Mouse (Mus musculus) midbrain, embryonic 13.5 days (tissue): ENCODE results near the gene Gpr35. TPM values are rescaled to one million over a fixed set of nuclear protein-coding genes. Genes with fewer than 3 reads are reported as not detected.

Source experiments
- ATAC-seq: fragments of 200-750 bp; cut with Nextera tagmentation; 2 replicates; pipeline ENCODE4 v1.8.0; 2017; ENCODE audit warnings: mild to moderate bottlenecking, moderate TSS enrichment, moderate library complexity
- H3K27ac ChIP-seq: fragments of 300-500 bp; sonication (generic); 2 replicates; pipeline ENCODE4 v1.5.1; 2015; ENCODE audit warnings: inconsistent platforms, mild to moderate bottlenecking, moderate library complexity
- H3K27me3 ChIP-seq: fragments of 300-500 bp; sonication (generic); 2 replicates; pipeline ENCODE4 v1.6.1; 2015; ENCODE audit warnings: mild to moderate bottlenecking, inconsistent platforms
- H3K36me3 ChIP-seq: fragments of 300-500 bp; sonication (generic); 2 replicates; pipeline ENCODE4 v1.6.1; 2015; ENCODE audit warnings: mild to moderate bottlenecking, inconsistent platforms
- H3K4me1 ChIP-seq: fragments of 300-500 bp; sonication (generic); replicated peaks from 2 replicates; pipeline ENCODE4 v1.6.1; 2015; ENCODE audit warnings: inconsistent platforms
- H3K4me2 ChIP-seq: fragments of 300-500 bp; sonication (generic); replicated peaks from 2 replicates; pipeline ENCODE4 v1.6.1; 2015; ENCODE audit warnings: moderate library complexity, mild to moderate bottlenecking, inconsistent platforms
- H3K4me3 ChIP-seq: fragments of 300-500 bp; sonication (generic); replicated peaks from 2 replicates; pipeline ENCODE4 v1.5.1; 2015; ENCODE audit warnings: mild to moderate bottlenecking, inconsistent platforms
- H3K9ac ChIP-seq: fragments of 300-500 bp; sonication (generic); replicated peaks from 2 replicates; pipeline ENCODE4 v1.6.1; 2015; ENCODE audit warnings: mild to moderate bottlenecking, inconsistent platforms
- H3K9me3 ChIP-seq: fragments of 300-500 bp; sonication (generic); 2 replicates; pipeline ENCODE4 v1.6.1; 2016; ENCODE audit warnings: mild to moderate bottlenecking, inconsistent platforms
- WGBS: fragments of 180-500 bp; shearing (Covaris S2); methylation state at CpG from one replicate; pipeline ENCODE4 v1.1.7; 2015; 5-methylcytosine and 5-hydroxymethylcytosine counted together
- polyA plus RNA-seq: library from polyadenylated mRNA; unstranded; fragments of >200 nt; fragmentation: Nextera tagmentation; extraction: Ambion mirVana; gene quantifications from 2 replicates; pipeline ENCODE4 v1.2.1, GENCODE M21; 2015

Gpr35 gene
- polyA plus RNA-seq, 1 experiment from 2014 or later, result 0.34 TPM

DNA sequence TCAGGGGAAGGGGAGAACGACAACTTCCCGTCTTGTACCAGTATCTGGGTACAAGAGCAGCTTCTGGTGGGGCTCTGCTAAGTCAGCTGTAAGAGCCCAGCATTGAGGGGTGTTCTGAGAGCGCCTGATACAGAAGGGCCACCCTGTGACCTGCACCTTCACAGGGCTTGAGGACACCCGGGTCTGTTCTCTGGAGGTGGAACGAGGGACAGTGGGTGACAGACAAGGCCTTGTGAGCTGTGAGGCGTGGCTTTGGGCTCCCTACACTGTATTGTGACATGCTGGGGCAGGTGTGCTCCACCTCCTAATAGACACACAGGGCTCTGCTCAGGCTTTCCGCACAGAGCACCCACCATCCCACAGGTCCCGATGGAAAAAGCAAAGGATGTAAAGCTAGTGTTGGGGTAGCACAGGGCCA, 38.9 kb upstream of the Gpr35 start:
- H3K9ac ChIP-seq, result peak overlapping the region; percentile 94
- H3K9me3 ChIP-seq, result no peaks in the 10 kb centered on the region
- peak overlapping the region; percentile 96 for H3K27ac ChIP-seq
- no peak for ATAC-seq
- H3K4me2 ChIP-seq, result peak overlapping the region; percentile 96
- H3K4me1 ChIP-seq, result peaks cover 45% of the 10 kb centered on the region
- H3K4me3 ChIP-seq, result peak overlapping the region; percentile 86
- 38% methylated on average over 8 of the region's 8 CpGs for WGBS
- H3K36me3 ChIP-seq, result peaks cover 30% of the 10 kb centered on the region
- peaks cover 15% of the 10 kb centered on the region; the same call in 1 of the 2 replicates for H3K27me3 ChIP-seq

DNA sequence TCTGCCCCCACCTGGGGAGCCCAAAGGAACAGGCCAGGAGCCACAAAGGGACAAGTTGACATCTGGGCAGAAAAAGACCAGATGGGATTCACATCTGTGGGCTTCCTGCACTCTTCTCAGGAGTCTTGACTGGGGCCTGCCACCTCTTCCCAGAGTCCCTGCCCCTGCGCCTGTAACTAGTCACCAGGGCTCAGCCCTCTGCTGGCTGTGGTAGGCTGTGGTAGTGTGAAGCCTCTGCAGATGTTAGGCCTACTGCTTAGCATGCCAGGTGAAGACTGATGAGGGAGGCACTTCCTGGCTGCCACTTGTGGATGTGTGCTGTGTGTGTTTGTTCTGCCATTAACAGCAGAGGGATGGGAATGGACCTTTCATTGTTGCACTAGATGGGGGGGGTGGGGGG, 38.4 kb upstream of the Gpr35 start:
- ATAC-seq, result no peak
- no peaks in the 10 kb centered on the region for H3K9me3 ChIP-seq
- H3K27ac ChIP-seq, result no peak overlapping the region
- H3K27me3 ChIP-seq, result peaks cover 15% of the 10 kb centered on the region; the same call in 1 of the 2 replicates
- peaks cover 35% of the 10 kb centered on the region for H3K36me3 ChIP-seq
- peak overlapping the region; percentile 96 for H3K4me2 ChIP-seq
- WGBS, result 48% methylated on average over 1 of the region's 1 CpGs
- H3K4me3 ChIP-seq, result peak overlapping the region; percentile 86
- peak overlapping the region; percentile 94 for H3K9ac ChIP-seq
- peaks cover 45% of the 10 kb centered on the region for H3K4me1 ChIP-seq

DNA sequence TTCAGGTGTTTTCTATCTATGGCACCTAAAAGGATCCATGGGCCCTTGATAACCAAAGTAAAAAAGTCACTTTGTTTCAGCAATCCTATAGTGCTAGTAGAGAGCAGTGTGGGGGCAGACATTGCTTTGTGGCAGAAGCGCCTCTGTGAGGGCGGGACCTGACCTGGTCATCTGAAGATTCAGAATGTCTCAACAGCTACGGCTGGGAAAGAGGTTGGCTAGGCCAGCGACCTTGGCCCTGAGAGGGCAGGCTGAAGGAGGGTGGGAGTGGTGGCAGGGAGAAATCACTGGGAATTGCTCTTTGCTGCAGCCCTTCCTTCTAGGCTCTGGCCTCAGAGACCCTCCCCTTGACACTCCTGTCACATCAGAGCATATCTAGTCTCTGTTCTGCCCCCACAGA, 36.4 kb upstream of the Gpr35 start:
- no peaks in the 10 kb centered on the region for H3K9me3 ChIP-seq
- H3K4me2 ChIP-seq, result no peak overlapping the region
- WGBS, result 89% methylated on average over 4 of the region's 4 CpGs
- no peak overlapping the region for H3K4me3 ChIP-seq
- no peak for ATAC-seq
- peaks cover 55% of the 10 kb centered on the region for H3K36me3 ChIP-seq
- no peak overlapping the region for H3K27ac ChIP-seq
- H3K9ac ChIP-seq, result 0 out of 2 replicates have a peak overlapping the region, but pooled peaks have one; percentile 44
- H3K4me1 ChIP-seq, result peaks cover 36% of the 10 kb centered on the region
- H3K27me3 ChIP-seq, result peaks cover under 1% of the 10 kb centered on the region; the same call in 1 of the 2 replicates

DNA sequence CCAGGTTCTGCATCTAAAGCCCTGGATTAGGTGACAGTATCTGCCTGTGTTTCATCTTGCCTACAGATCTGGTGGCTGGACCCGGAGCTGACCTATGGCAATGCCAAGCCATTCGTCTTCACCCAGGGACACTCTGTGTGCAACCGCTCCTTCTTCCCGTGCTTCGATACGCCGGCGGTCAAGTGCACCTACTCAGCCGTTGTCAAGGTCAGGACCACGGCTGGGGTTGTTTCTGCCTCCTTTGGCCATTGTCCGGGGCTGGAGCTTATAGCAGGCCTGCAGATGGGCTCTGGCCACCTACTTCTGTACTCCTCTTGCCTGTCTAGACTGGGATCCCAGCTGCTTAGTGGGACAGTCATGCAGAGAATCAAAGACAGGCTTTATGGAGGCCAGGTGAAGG, 35.7 kb upstream of the Gpr35 start:
- no peak overlapping the region for H3K4me3 ChIP-seq
- peaks cover 28% of the 10 kb centered on the region for H3K4me1 ChIP-seq
- H3K9me3 ChIP-seq, result no peaks in the 10 kb centered on the region
- no peaks in the 10 kb centered on the region for H3K27me3 ChIP-seq
- WGBS, result 95% methylated on average over 11 of the region's 11 CpGs
- no peak for ATAC-seq
- H3K9ac ChIP-seq, result no peak overlapping the region
- H3K4me2 ChIP-seq, result no peak overlapping the region
- H3K36me3 ChIP-seq, result peaks cover 62% of the 10 kb centered on the region
- no peak overlapping the region for H3K27ac ChIP-seq

DNA sequence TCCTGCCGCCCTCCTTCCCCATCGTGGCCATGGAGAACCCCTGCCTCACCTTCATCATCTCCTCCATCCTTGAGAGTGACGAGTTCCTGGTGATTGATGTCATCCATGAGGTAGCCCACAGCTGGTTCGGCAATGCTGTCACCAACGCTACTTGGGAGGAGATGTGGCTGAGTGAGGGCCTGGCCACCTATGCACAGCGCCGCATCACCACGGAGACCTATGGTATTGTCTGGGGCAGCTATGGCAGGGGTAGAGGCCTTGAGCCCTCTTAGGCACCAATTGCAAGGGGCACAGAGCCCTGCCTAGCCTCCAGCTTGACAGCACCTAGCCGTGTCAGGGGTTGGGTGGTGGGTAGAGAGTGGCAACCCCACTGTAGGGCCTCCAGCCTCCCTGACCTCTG, 33.9 kb upstream of the Gpr35 start:
- WGBS, result 95% methylated on average over 9 of the region's 9 CpGs
- Histone ChIP-seq H3K36me3 (peaks cover 79% of the 10 kb centered on the region), H3K4me1 (peaks cover 19% of the 10 kb centered on the region), H3K9ac (no peak overlapping the region), H3K27me3 (no peaks in the 10 kb centered on the region), H3K4me3 (no peak overlapping the region), H3K9me3 (no peaks in the 10 kb centered on the region), H3K4me2 (no peak overlapping the region), H3K27ac (no peak overlapping the region)
- no peak for ATAC-seq

DNA sequence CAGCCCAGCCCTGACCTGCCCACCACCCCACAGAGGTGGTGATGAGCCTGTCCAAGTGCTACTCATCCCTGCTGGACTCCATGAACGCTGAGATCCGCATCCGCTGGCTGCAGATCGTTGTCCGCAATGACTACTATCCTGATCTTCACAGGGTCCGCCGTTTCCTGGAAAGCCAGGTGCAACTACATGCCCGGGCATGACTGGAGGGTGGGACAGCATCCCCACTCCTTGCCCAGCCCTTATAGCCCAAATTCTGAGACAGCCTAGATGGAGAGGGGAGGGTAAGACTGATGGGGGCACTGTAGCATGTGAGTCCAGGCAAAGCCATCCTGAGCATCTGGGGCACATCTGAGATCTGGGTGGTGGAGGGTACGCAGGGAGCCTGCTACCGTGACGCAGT, 31.5 kb upstream of the Gpr35 start:
- no peaks in the 10 kb centered on the region for H3K9me3 ChIP-seq
- H3K4me1 ChIP-seq, result no peaks in the 10 kb centered on the region
- H3K4me3 ChIP-seq, result no peak overlapping the region
- H3K9ac ChIP-seq, result no peak overlapping the region
- H3K27me3 ChIP-seq, result no peaks in the 10 kb centered on the region
- no peak overlapping the region for H3K27ac ChIP-seq
- WGBS, result 95% methylated on average over 11 of the region's 11 CpGs
- H3K4me2 ChIP-seq, result no peak overlapping the region
- peaks cover 75% of the 10 kb centered on the region for H3K36me3 ChIP-seq
- no peak for ATAC-seq

DNA sequence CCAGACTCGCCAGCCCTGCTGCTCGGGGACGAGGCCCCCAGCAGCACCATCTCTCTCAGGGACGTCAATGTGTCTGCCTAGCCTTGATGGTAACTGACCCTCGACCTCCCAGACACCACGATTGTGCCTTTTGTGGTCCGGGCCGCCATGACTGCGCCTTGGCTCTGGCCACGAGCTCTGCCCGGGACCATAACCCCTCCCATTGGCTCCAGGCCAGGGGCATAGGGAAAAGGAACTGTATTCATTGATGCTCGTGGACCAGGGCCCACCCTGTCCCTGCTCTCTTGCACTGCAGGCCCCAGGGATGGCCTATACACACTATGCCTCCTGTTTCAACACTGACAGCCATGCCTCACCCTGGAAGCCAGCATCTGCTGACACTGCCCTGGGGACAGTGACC, 30.9 kb upstream of the Gpr35 start:
- Histone ChIP-seq H3K4me1 (no peaks in the 10 kb centered on the region), H3K9ac (no peak overlapping the region), H3K27me3 (no peaks in the 10 kb centered on the region), H3K9me3 (no peaks in the 10 kb centered on the region), H3K4me3 (no peak overlapping the region), H3K36me3 (peaks cover 68% of the 10 kb centered on the region), H3K27ac (no peak overlapping the region), H3K4me2 (no peak overlapping the region)
- no peak for ATAC-seq
- WGBS, result 87% methylated on average over 12 of the region's 12 CpGs

DNA sequence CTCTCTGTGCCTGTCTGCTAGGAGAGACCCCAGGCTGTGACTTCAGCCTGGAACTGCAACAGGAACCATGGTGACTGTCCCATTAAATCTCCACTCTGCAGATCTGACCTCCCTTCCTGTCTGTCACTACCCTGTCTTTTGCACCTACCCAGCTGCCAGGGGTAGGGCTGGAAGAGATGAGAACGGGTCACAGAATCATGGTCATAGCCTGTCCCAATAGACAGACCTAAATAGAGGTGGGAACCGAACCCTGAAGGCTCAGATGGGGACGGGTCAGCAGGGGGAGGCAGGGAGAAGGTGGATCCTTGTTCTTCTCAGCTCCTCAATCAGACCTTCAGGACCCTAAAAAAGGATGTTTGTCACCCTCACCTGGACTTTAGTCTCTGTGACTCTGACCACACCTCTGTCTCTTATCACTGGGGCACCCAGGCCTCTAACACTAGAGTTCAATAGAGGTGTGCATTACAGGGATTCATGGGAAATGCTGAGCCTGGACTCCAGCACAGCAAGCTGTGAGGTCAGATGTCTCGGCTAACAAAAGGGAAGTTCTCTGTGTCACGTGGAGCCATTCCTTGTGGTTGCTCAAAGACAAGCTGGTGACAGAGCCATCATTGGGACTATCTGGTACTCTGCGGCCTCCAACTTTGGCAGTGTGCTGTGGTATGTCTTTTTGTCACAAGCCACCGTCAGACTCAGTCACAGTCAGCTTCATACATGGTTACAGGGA, 30.0 kb upstream of the Gpr35 start:
- Histone ChIP-seq H3K9ac (no peak overlapping the region), H3K9me3 (no peaks in the 10 kb centered on the region), H3K27me3 (no peaks in the 10 kb centered on the region), H3K27ac (peak overlapping the region; percentile 17; the same call in 1 of the 2 replicates), H3K4me3 (no peak overlapping the region), H3K4me1 (no peaks in the 10 kb centered on the region), H3K36me3 (peaks cover 60% of the 10 kb centered on the region), H3K4me2 (no peak overlapping the region)
- 81% methylated on average over 7 of the region's 7 CpGs for WGBS
- no peak for ATAC-seq

DNA sequence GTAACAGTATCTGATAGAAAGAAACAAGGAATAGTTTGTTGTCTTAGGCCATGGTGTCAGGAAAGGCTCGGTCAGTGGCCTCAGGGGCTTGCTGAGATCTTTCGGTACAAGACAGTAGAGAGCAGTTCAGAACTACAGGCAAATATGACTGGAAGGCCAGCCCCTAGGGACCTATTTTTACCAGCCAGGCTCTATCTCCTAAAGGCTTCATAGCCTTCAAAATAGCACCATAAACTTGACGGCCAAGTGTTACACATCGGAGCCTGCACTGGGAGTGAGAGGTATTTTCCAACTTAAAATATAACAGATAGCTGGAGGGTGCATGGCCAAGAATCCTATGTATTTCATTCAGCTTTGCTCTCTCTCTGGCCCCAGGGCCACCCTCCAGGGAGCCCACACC, 29.2 kb upstream of the Gpr35 start:
- no peak for ATAC-seq
- WGBS, result 92% methylated on average over 4 of the region's 4 CpGs
- no peak overlapping the region for H3K4me2 ChIP-seq
- no peaks in the 10 kb centered on the region for H3K4me1 ChIP-seq
- no peak overlapping the region for H3K27ac ChIP-seq
- H3K27me3 ChIP-seq, result no peaks in the 10 kb centered on the region
- H3K9ac ChIP-seq, result no peak overlapping the region
- H3K4me3 ChIP-seq, result no peak overlapping the region
- H3K9me3 ChIP-seq, result no peaks in the 10 kb centered on the region
- peaks cover 51% of the 10 kb centered on the region for H3K36me3 ChIP-seq

DNA sequence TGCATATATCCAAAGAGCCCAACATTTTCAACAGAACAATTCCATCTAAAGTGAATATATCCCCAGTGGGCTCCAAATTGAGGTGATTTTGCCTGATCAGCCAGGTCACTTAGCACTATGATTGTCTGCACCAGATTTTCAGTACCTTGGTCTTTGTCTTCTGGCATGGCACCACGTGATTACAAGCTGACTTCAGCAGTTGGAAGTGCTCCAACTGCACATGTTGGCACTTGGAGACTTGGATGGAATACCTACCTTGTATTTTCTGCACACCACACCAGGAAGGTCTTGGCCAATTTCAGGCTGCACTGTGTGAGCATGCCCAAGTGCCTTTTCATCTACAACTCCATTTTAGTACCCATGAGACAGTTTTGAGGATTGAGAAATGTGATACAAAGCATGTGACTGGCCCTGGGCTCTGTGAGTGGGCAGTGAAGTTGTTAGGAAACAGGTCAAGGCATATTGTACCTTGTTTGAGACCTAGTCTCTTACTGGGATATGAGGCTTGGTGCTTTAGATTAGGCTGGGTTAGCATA, 20.4 kb upstream of the Gpr35 start:
- Histone ChIP-seq H3K4me2 (no peak overlapping the region), H3K4me1 (peaks cover 11% of the 10 kb centered on the region), H3K9ac (no peak overlapping the region), H3K27me3 (peaks cover 7% of the 10 kb centered on the region), H3K36me3 (no peaks in the 10 kb centered on the region), H3K9me3 (no peaks in the 10 kb centered on the region), H3K4me3 (no peak overlapping the region), H3K27ac (no peak overlapping the region)
- ATAC-seq, result no peak
- WGBS, result 48% methylated on average over 1 of the region's 1 CpGs

DNA sequence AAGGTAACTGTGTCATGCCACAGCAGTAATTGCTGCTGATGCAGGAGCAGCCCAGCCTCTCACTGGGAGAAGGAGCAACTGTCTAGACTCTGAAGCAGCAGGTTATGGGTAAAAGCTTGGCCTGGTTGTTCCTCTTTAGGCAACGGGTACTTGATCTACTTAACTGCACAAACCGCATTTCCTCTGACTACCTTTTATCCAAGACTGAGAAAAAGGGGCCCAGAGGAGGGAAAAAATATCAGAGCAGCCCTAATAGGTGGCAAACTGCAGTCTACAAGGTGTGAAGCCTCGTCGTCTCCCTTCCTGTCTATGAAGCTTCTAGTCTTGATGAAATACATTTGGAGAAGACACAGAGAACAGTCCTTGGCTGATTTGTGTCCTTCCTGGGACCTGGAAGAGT, 17.1 kb upstream of the Gpr35 start:
- H3K9ac ChIP-seq, result peak overlapping the region; percentile 89
- no peak for ATAC-seq
- H3K4me3 ChIP-seq, result peak overlapping the region; percentile 91
- peak overlapping the region; percentile 89 for H3K4me2 ChIP-seq
- no peaks in the 10 kb centered on the region for H3K9me3 ChIP-seq
- H3K36me3 ChIP-seq, result peaks cover 9% of the 10 kb centered on the region
- H3K27me3 ChIP-seq, result peaks cover 5% of the 10 kb centered on the region
- WGBS, result 73% methylated on average over 4 of the region's 4 CpGs
- H3K27ac ChIP-seq, result peak overlapping the region; percentile 99
- peaks cover 33% of the 10 kb centered on the region for H3K4me1 ChIP-seq

DNA sequence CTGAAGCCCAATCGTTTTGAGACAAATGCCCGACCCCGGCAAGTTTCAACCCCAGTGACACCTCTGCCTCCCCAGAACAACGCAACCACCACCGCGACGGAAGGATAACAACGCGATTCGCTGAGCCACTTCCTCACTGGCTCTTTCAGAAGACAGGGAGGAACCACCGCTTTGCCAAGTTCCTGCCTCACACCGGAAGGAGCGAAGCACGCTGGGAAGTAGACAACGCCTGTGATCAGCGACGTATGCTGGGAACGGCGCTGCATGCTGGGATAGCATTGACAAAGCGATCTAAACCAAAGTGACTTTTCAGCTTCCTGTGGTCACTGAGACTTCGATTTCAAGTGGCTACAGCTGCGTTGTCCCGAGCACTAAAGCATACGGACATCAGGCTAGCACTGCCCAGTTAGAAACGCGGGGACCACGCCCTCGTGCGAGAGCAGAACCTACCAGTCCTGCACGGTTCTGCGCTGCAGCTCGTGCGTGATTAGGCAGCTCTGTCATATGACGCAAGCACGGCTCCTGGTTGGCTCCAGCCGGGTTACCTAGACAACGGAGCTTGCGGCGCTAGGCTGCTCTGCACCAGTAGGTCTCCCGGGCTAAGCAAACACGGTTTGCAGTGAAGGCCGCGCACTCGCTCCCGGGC, 16.4 kb upstream of the Gpr35 start, which contains the start of gene Capn10:
Gene Capn10, plus strand, starts transcription at position 195 of the 646 bp plus-strand sequence.
- Histone ChIP-seq H3K9me3 (no peaks in the 10 kb centered on the region), H3K4me2 (peak within 1 kb of the TSS; percentile 89), H3K4me1 (peaks cover 33% of the 10 kb centered on the region), H3K9ac (peak within 1 kb of the TSS; percentile 89), H3K27ac (peak within 1 kb of the TSS; percentile 99), H3K4me3 (peak within 1 kb of the TSS; percentile 91), H3K36me3 (peaks cover 16% of the 10 kb centered on the region), H3K27me3 (no peaks in the 10 kb centered on the region; the same call in 1 of the 2 replicates)
- under 1% methylated on average over 45 of the region's 45 CpGs for WGBS
- ATAC-seq, result peak; percentile 100
